ENCODE assay signal across 20 mouse cellular contexts in the genomic region with DNA sequence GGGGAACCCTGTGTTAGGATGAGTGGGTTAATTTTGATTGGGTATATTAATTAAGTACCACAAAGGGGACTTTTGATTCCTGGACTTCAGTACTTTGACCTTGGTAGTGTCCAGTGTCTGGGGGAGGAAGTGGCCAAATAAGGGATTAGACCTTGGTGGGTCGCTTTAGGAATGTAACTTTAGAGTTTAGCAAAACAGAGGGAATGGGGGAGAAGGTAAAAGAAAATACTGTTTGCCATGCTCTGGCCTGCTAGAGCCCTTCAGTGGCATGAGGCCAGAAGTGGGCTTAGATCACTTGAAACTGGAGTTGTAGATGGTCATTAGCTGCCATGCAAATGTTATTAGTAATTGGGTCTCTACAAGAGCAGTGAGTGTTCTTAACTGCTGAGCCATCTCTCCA.
"Had no signal": no experiment of that assay in that cellular context is flagged by ENCODE, and none has a peak within 500 bp of the region (broad histone marks: within the 10 kb centered on the region; RNA-seq: fewer than 3 reads in every experiment).

No protein-coding gene starts in this region.

- H3K4me3 ChIP-seq: intestine, embryonic 15.5 days; limb, embryonic 12.5 days; limb, embryonic 15.5 days; liver, embryonic 12.5 days; liver, embryonic 15.5 days; neural tube, embryonic 12.5 days; neural tube, embryonic 15.5 days had no signal

- H3K27me3 ChIP-seq: intestine, embryonic 15.5 days; limb, embryonic 12.5 days; limb, embryonic 15.5 days; liver, embryonic 12.5 days; liver, embryonic 15.5 days; neural tube, embryonic 12.5 days; neural tube, embryonic 15.5 days had no signal

- DNase-seq: left cerebral cortex, postnatal 4 days; lung, adult 2 months; lung, postnatal 14 days; lung, postnatal 4 days; midbrain, embryonic 14.5 days; right cerebral cortex, adult 18-20 months; right cerebral cortex, postnatal 14 days; right cerebral cortex, postnatal 4 days; thymus, adult 2 months; thymus, postnatal 14 days; thymus, postnatal 4 days had no signal

- H3K36me3 ChIP-seq: intestine, embryonic 15.5 days; limb, embryonic 12.5 days; limb, embryonic 15.5 days; liver, embryonic 12.5 days; liver, embryonic 15.5 days; neural tube, embryonic 12.5 days; neural tube, embryonic 15.5 days had no signal

- H3K9ac ChIP-seq: intestine, embryonic 15.5 days; limb, embryonic 12.5 days; limb, embryonic 15.5 days; liver, embryonic 12.5 days; liver, embryonic 15.5 days; neural tube, embryonic 12.5 days; neural tube, embryonic 15.5 days had no signal

- ATAC-seq: intestine, embryonic 15.5 days; liver, embryonic 12.5 days had no signal

- H3K9me3 ChIP-seq: intestine, embryonic 15.5 days; limb, embryonic 12.5 days; limb, embryonic 15.5 days; liver, embryonic 12.5 days; liver, embryonic 15.5 days; neural tube, embryonic 12.5 days; neural tube, embryonic 15.5 days had no signal

- H3K27ac ChIP-seq: intestine, embryonic 15.5 days; limb, embryonic 12.5 days; limb, embryonic 15.5 days; liver, embryonic 12.5 days; liver, embryonic 15.5 days; neural tube, embryonic 12.5 days; neural tube, embryonic 15.5 days; stomach, postnatal 0 days had no signal

- H3K4me1 ChIP-seq: intestine, embryonic 15.5 days; limb, embryonic 12.5 days; limb, embryonic 15.5 days; neural tube, embryonic 12.5 days; neural tube, embryonic 15.5 days had no signal

- H3K4me2 ChIP-seq: intestine, embryonic 15.5 days; limb, embryonic 12.5 days; limb, embryonic 15.5 days; liver, embryonic 12.5 days; liver, embryonic 15.5 days; midbrain, embryonic 11.5 days; neural tube, embryonic 12.5 days; neural tube, embryonic 15.5 days had no signal
